Mouse (Mus musculus): ENCODE measurements at regions not wholly inside any gene's neighbourhood (a gene's known extent, or its start where the extent isn't known, plus 50 kb on each side); places are given as distances from the start of the nearest gene placed in this dataset.

DNA sequence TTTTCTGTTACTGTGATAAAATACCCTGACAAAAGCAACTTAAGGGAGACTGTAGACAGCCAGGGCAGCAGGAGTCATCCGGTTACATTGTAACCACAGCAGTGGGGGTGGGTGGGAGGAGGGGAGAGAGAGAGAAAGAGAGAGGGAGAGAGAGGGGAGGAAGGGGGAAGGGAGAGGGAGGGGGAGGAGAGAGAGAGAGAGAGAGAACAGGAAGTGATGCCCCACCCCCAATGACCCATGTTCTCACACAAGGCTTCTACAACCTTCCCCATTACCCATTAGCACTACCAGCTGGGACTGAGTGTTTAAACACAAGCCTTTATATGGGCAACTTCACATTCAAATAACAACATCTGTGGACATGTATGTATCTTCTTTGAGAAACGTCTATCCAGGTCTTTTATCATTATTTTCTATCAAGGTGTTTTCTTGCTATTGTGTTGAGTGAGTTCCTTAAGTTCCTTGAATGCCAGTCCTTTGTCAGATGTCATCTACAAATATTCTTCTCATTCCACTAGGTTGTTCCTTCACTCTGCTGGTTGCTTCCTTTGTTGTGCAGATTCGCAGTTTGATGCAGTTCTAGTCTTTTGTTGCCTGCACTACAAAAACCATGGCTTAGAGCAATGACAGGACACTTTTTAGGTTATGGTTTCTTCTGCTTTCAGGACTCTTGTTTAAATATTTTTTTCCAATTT lies 274.7 kb upstream of the Ddx18 start:
- Histone ChIP-seq H3K4me1 (replicated peaks) (no peaks in the 10 kb centered on the region), H3K27ac (replicated peaks) (no peak overlapping the region), H3K4me3 (no peak overlapping the region), H3K9me3 (no peaks in the 10 kb centered on the region), H3K27me3 (no peaks in the 10 kb centered on the region), H3K4me2 (no peak overlapping the region), H3K36me3 (no peaks in the 10 kb centered on the region), H3K9ac (no peak overlapping the region)
- ATAC-seq (ENCODE audit: low FRiP score, low read depth) = no peak
- 57% methylated on average over 3 of the region's 3 CpGs for WGBS

DNA sequence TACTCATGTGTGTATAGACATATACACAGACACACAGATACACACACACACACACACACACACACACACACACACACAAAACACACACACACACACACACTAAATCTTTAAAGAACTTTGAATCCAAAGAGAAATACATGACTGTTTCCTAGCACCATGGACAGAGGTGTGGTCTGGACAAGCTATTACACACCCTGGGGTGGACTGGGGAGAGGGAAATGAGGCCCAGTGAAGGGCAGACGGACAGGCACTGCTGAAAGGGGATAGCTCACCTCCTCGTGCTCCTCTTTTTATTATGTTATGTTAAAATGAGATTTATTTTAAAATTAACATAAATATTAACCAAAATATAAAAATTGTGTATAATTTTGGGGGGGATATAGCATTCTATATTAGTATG lies 265.8 kb upstream of the Ddx18 start:
- WGBS = 65% methylated on average over 2 of the region's 2 CpGs
- no peak overlapping the region for H3K27ac ChIP-seq (replicated peaks)

DNA sequence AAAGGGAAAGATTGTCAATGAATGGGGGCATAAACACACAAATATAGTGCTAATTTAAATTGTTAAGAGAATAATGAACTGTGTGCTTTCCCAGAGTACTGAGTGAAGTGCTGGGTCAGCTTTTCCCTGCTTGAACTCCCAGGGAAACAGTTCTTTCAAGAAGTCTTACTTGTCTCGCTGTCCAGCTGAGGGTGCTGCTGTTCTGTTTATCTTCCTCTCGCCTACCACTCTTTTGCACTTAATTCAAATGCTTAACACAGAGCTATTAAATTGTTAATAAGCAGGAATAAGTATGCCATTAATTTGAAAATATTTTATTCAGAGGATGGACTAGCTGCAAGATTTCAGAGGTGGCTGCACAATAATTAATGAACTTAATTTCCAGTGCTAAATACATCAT lies 262.5 kb upstream of the Ddx18 start:
- H3K4me1 ChIP-seq (replicated peaks) = no peaks in the 10 kb centered on the region
- H3K27me3 ChIP-seq = no peaks in the 10 kb centered on the region
- no peak overlapping the region for H3K27ac ChIP-seq (replicated peaks)
- no peak overlapping the region for H3K4me3 ChIP-seq
- H3K9ac ChIP-seq = no peak overlapping the region
- WGBS = 58% methylated on average over 2 of the region's 2 CpGs
- no peaks in the 10 kb centered on the region for H3K36me3 ChIP-seq
- H3K9me3 ChIP-seq = no peaks in the 10 kb centered on the region
- no peak overlapping the region for H3K4me2 ChIP-seq
- no peak for ATAC-seq (ENCODE audit: low FRiP score, low read depth)

More for the DNA sequence above, 265.8 kb upstream of the Ddx18 start:
- ATAC-seq (ENCODE audit: low FRiP score, low read depth) = no peak
- Histone ChIP-seq H3K4me3 (no peak overlapping the region), H3K4me2 (no peak overlapping the region), H3K27me3 (no peaks in the 10 kb centered on the region), H3K36me3 (no peaks in the 10 kb centered on the region), H3K9ac (no peak overlapping the region), H3K4me1 (replicated peaks) (no peaks in the 10 kb centered on the region), H3K9me3 (no peaks in the 10 kb centered on the region)

DNA sequence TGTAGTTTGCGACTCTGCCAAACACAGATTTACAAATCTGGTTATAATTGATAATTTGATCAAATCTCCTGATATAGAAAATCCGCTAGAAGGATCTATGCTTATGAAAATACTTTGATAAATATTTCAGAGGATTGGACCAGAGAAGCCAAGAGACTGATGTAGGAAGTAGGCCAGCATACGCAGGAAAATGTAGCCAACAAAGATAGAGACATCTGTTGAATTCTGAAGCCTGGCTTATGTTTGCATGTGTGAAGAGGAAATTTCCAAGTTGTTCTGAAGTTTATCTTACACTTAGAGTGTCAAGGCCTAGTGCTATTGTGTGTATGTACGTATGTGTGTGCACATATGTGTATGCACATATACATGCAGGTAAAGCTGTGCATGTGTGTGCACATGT lies 255.2 kb upstream of the Ddx18 start:
- Histone ChIP-seq H3K4me3 (no peak overlapping the region), H3K27me3 (no peaks in the 10 kb centered on the region), H3K4me2 (no peak overlapping the region), H3K27ac (replicated peaks) (no peak overlapping the region), H3K4me1 (replicated peaks) (no peaks in the 10 kb centered on the region), H3K9me3 (no peaks in the 10 kb centered on the region), H3K36me3 (no peaks in the 10 kb centered on the region), H3K9ac (no peak overlapping the region)
- WGBS = 89% methylated on average over 4 of the region's 4 CpGs
- ATAC-seq (ENCODE audit: low FRiP score, low read depth) = no peak

DNA sequence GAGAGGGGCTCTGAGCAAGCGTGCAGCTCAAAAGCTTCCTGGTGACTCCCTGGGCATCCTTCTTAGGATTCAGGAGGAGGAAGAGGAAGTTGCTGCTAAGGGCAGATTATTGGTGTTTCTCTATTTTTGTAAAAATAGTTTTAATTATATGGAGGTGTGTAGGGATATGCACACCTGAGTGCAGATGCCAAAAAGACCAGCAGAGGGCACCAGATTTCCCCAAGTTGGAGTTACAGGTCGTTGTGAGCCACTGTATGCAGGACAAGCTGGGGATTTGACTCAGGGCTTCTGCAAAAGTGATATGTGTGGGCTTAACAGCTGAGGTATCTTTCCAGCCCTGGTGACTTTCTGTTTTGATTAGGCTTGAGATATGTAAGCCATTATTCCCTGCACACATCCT lies 235.5 kb upstream of the Ddx18 start:
- no peaks in the 10 kb centered on the region for H3K9me3 ChIP-seq
- no peak for ATAC-seq (ENCODE audit: low FRiP score, low read depth)
- no peak overlapping the region for H3K27ac ChIP-seq (replicated peaks)
- no peaks in the 10 kb centered on the region for H3K36me3 ChIP-seq
- no peaks in the 10 kb centered on the region for H3K27me3 ChIP-seq
- 71% methylated on average over 2 of the region's 2 CpGs for WGBS
- H3K4me1 ChIP-seq (replicated peaks) = no peaks in the 10 kb centered on the region
- H3K9ac ChIP-seq = no peak overlapping the region
- H3K4me2 ChIP-seq = no peak overlapping the region
- H3K4me3 ChIP-seq = no peak overlapping the region

DNA sequence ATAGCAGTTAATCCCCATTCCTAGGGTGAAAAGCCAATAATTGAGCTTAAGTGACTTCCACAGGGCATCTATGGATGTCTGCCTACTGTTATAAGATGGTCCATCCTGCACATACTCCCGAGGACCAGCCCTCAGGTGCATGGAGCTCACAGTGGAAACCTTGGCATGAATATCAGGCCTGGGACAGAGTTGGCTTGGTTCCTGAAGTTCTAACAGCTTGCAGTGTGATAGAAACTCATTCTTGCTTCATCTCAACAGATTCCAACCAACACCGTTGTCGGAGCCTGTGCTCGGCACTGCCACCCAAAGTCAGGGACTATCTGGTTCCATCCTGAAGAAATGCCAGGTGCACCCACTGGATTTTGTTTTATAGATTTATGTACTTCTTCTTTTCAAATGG lies 234.7 kb upstream of the Ddx18 start:
- Histone ChIP-seq H3K27ac (replicated peaks) (no peak overlapping the region), H3K4me2 (no peak overlapping the region), H3K9me3 (no peaks in the 10 kb centered on the region), H3K4me1 (replicated peaks) (no peaks in the 10 kb centered on the region), H3K36me3 (no peaks in the 10 kb centered on the region), H3K27me3 (no peaks in the 10 kb centered on the region), H3K9ac (no peak overlapping the region), H3K4me3 (no peak overlapping the region)
- 85% methylated on average over 4 of the region's 4 CpGs for WGBS
- no peak for ATAC-seq (ENCODE audit: low FRiP score, low read depth)

GRCm38 (mm10) chr1:121798502-121798901 lies 230.7 kb upstream of the Ddx18 start:
- 82% methylated on average over 12 of the region's 12 CpGs for WGBS
- no peak overlapping the region for H3K4me2 ChIP-seq
- ATAC-seq (ENCODE audit: low FRiP score, low read depth) = no peak
- no peaks in the 10 kb centered on the region for H3K27me3 ChIP-seq
- no peak overlapping the region for H3K9ac ChIP-seq
- no peaks in the 10 kb centered on the region for H3K36me3 ChIP-seq
- H3K9me3 ChIP-seq = no peaks in the 10 kb centered on the region
- H3K27ac ChIP-seq (replicated peaks) = no peak overlapping the region
- no peaks in the 10 kb centered on the region for H3K4me1 ChIP-seq (replicated peaks)
- no peak overlapping the region for H3K4me3 ChIP-seq

- H3K9me3 ChIP-seq = no peaks in the 10 kb centered on the region
- no peaks in the 10 kb centered on the region for H3K4me1 ChIP-seq (replicated peaks)
- peak overlapping the region; percentile 4; the same call in 1 of the 2 replicates for H3K4me2 ChIP-seq
- peak overlapping the region; percentile 57; the same call in 1 of the 2 replicates for H3K27ac ChIP-seq (replicated peaks)
- no peak overlapping the region for H3K9ac ChIP-seq
- ATAC-seq (ENCODE audit: low FRiP score, low read depth) = peak; percentile 86
- no peak overlapping the region for H3K4me3 ChIP-seq
- H3K36me3 ChIP-seq = no peaks in the 10 kb centered on the region
- WGBS = 49% methylated on average over 11 of the region's 11 CpGs
- no peaks in the 10 kb centered on the region for H3K27me3 ChIP-seq
These were observed 227.4 kb upstream of the Ddx18 start for GRCm38 (mm10) chr1:121795024-121795786.

GRCm38 (mm10) chr1:121785631-121786030 lies 217.8 kb upstream of the Ddx18 start:
- H3K27ac ChIP-seq (replicated peaks) = no peak overlapping the region
- H3K27me3 ChIP-seq = no peaks in the 10 kb centered on the region
- H3K36me3 ChIP-seq = no peaks in the 10 kb centered on the region
- H3K4me2 ChIP-seq = no peak overlapping the region
- no peak overlapping the region for H3K4me3 ChIP-seq
- no peaks in the 10 kb centered on the region for H3K4me1 ChIP-seq (replicated peaks)
- no peak overlapping the region for H3K9ac ChIP-seq
- no peak for ATAC-seq (ENCODE audit: low FRiP score, low read depth)
- H3K9me3 ChIP-seq = no peaks in the 10 kb centered on the region
- 35% methylated on average over 3 of the region's 3 CpGs for WGBS

DNA sequence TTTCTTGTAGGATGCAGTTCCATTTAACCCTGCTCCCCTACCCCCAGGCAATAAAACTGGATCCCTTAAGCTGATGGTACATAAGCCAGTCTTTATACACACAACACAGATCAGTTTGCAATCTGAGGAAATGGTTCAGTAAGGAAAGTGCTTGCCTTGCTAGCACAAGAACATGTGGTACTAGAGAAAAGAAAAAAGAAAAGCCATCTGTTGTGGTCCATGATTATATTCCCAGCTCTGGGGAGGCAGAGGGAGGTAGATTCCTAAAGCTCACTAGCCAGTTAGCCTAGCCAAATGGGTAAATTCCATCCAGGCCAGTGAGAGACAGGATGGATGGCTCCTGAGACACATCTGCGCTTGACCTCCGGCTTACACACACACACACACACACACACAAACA lies 206.2 kb upstream of the Ddx18 start:
- no peaks in the 10 kb centered on the region for H3K27me3 ChIP-seq
- no peaks in the 10 kb centered on the region for H3K9me3 ChIP-seq
- ATAC-seq (ENCODE audit: low FRiP score, low read depth) = no peak
- no peak overlapping the region for H3K27ac ChIP-seq (replicated peaks)
- no peaks in the 10 kb centered on the region for H3K36me3 ChIP-seq
- peaks cover 5% of the 10 kb centered on the region; the same call in 1 of the 2 replicates for H3K4me1 ChIP-seq (replicated peaks)
- H3K4me3 ChIP-seq = no peak overlapping the region
- WGBS = 96% methylated on average over 2 of the region's 2 CpGs
- no peak overlapping the region for H3K9ac ChIP-seq
- no peak overlapping the region for H3K4me2 ChIP-seq

- Histone ChIP-seq H3K36me3 (no peaks in the 10 kb centered on the region), H3K4me2 (no peak overlapping the region), H3K4me1 (replicated peaks) (peaks cover 5% of the 10 kb centered on the region; the same call in 1 of the 2 replicates), H3K27me3 (no peaks in the 10 kb centered on the region), H3K4me3 (no peak overlapping the region), H3K9me3 (no peaks in the 10 kb centered on the region), H3K27ac (replicated peaks) (no peak overlapping the region), H3K9ac (no peak overlapping the region)
- 0 out of 2 replicates have a peak, but pooled peaks have one; percentile 30 for ATAC-seq (ENCODE audit: low FRiP score, low read depth)
- WGBS = 93% methylated on average over 1 of the region's 1 CpGs
These were observed 203.7 kb upstream of the Ddx18 start for GRCm38 (mm10) chr1:121771444-121771843.

GRCm38 (mm10) chr1:121770936-121771335 lies 203.1 kb upstream of the Ddx18 start:
- Histone ChIP-seq H3K4me3 (no peak overlapping the region), H3K27ac (replicated peaks) (no peak overlapping the region), H3K36me3 (no peaks in the 10 kb centered on the region), H3K4me1 (replicated peaks) (peaks cover 5% of the 10 kb centered on the region; the same call in 1 of the 2 replicates), H3K9me3 (no peaks in the 10 kb centered on the region), H3K27me3 (no peaks in the 10 kb centered on the region), H3K4me2 (no peak overlapping the region), H3K9ac (no peak overlapping the region)
- peak; percentile 65; the same call in 1 of the 2 replicates for ATAC-seq (ENCODE audit: low FRiP score, low read depth)
- 32% methylated on average over 12 of the region's 12 CpGs for WGBS

Measured in hindbrain, embryonic 15.5 days (tissue).